Mouse (Mus musculus) forebrain, embryonic 14.5 days (tissue): Measurements from ENCODE around the gene Alox5ap. TPM values are rescaled to one million over a fixed set of nuclear protein-coding genes. Genes with fewer than 3 reads are reported as not detected.

Experiments
- ATAC-seq: fragments of 200-750 bp; cut with Nextera tagmentation; 2 replicates; pipeline ENCODE4 v1.8.0; 2017; ENCODE audit warnings: mild to moderate bottlenecking, moderate library complexity
- DNase-seq: peaks from one replicate; pipeline ENCODE4 v3.0.0-alpha.2; 2015; ENCODE audit warnings: low spot score
- H3K27ac ChIP-seq: fragments of 300-500 bp; sonication (generic); 2 replicates; pipeline ENCODE4 v1.5.1; 2014; ENCODE audit warnings: low read depth, mild to moderate bottlenecking, control low read depth, low read length, moderate library complexity
- H3K27me3 ChIP-seq: fragments of 300-500 bp; sonication (generic); replicated peaks from 2 replicates; pipeline ENCODE4 v1.6.1; 2014; ENCODE audit warnings: low read length, control low read depth, mixed read lengths; ENCODE audit not compliant: control insufficient read depth, insufficient read depth
- H3K36me3 ChIP-seq: fragments of 300-500 bp; sonication (generic); 2 replicates; pipeline ENCODE4 v1.6.1; 2014; ENCODE audit warnings: low read length, control low read depth; ENCODE audit not compliant: control insufficient read depth, insufficient read depth
- H3K4me1 ChIP-seq: fragments of 300-500 bp; sonication (generic); 2 replicates; pipeline ENCODE4 v1.6.1; 2014; ENCODE audit warnings: antibody characterized with exemption, low read length, control low read depth; ENCODE audit not compliant: control insufficient read depth, insufficient read depth
- H3K4me2 ChIP-seq: fragments of 300-500 bp; sonication (generic); 2 replicates; pipeline ENCODE4 v1.6.1; 2014; ENCODE audit warnings: mild to moderate bottlenecking, control low read depth, low read length
- H3K4me3 ChIP-seq: fragments of 300-500 bp; sonication (generic); 2 replicates; pipeline ENCODE4 v1.5.1; 2014; ENCODE audit warnings: low read depth, low read length, control low read depth
- H3K9ac ChIP-seq: fragments of 300-500 bp; sonication (generic); 2 replicates; pipeline ENCODE4 v1.6.1; 2014; ENCODE audit warnings: mild to moderate bottlenecking, low read length, control low read depth, moderate library complexity
- H3K9me3 ChIP-seq: fragments of 300-500 bp; sonication (generic); replicated peaks from 2 replicates; pipeline ENCODE4 v1.6.1; 2016; ENCODE audit warnings: low read length, control low read depth, mixed read lengths; ENCODE audit not compliant: control insufficient read depth
- WGBS: fragments of 180-500 bp; shearing (Covaris S2); extraction: QIAGEN DNeasy Blood & Tissue Kit; methylation state at CpG from one replicate; pipeline ENCODE4 v1.1.7; 2014; 5-methylcytosine and 5-hydroxymethylcytosine counted together
- polyA plus RNA-seq: library from polyadenylated mRNA; unstranded; fragments of >200 nt; fragmentation: Nextera tagmentation; extraction: Ambion mirVana; gene quantifications from 2 replicates; pipeline ENCODE4 v1.2.1, GENCODE M21; 2014

Gene Alox5ap
- polyA plus RNA-seq, 1 experiment from 2014 or later: 12.7 TPM

DNA sequence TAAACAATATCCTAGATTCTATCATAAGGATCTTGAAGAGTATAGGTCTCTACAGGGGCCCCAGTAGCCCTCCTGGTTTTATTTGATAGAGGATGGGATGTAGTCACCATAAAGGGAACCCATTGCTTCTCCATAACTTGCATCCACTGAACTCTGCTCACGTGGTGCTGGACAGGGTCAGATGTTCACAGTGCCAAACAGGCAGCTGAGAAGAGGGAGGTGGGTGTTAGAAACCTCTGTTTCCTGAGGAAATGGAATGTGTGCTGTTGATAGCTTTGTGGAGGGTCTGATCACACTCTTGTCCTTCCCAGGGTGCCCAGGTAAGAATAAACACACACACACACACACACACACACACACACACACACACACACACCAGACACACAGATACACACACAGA is 66.0 kb downstream of the Alox5ap start:
- Histone ChIP-seq H3K27me3 (no peaks in the 10 kb centered on the region), H3K9me3 (no peaks in the 10 kb centered on the region), H3K4me2 (no peak overlapping the region), H3K4me3 (no peak overlapping the region), H3K4me1 (peaks cover 6% of the 10 kb centered on the region; the same call in 1 of the 2 replicates), H3K9ac (no peak overlapping the region), H3K27ac (no peak overlapping the region), H3K36me3 (no peaks in the 10 kb centered on the region)
- WGBS: 65% methylated on average over 1 of the region's 1 CpGs
- DNase-seq: no peak
- no peak for ATAC-seq

DNA sequence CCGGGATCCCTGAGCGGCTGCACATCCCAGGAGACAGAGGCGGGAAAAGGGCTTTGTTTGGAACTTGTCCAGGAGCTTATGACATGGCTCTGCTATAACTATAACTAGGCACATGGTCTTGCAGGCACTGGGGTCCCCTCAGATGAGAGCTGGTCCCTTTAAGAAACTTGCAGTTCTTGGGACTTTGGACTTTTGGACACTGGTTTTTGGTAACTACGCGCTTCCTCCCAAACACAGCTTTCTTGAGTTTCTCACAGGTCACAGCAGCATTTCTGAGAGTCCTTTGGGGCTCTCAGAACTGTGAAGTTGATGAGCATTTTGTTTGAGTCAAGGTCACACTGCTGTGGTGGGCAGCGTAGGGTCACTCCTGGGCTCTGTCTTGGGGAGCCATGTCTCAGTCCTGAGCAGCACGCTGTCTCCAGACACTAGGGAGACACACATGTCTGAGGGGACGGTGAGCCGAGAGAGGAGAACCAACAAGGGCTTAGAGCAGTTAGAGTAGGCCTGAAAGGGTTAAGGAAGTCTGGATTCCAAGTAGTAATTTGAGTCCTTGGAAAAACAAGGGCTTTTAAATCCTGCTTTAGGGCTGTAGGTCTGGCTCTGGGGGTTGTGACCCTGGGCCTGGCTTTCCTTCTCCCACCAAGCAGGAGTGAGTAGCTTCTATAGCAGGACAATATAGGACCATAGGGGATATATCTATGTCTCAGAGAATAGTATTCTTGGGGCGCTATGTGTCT is 67.0 kb downstream of the Alox5ap start:
- no peak for ATAC-seq
- DNase-seq: no peak
- Histone ChIP-seq H3K36me3 (no peaks in the 10 kb centered on the region), H3K9ac (no peak overlapping the region), H3K27me3 (no peaks in the 10 kb centered on the region), H3K9me3 (no peaks in the 10 kb centered on the region), H3K27ac (no peak overlapping the region), H3K4me3 (no peak overlapping the region), H3K4me1 (peaks cover 6% of the 10 kb centered on the region; the same call in 1 of the 2 replicates), H3K4me2 (no peak overlapping the region)
- 69% methylated on average over 10 of the region's 10 CpGs for WGBS

DNA sequence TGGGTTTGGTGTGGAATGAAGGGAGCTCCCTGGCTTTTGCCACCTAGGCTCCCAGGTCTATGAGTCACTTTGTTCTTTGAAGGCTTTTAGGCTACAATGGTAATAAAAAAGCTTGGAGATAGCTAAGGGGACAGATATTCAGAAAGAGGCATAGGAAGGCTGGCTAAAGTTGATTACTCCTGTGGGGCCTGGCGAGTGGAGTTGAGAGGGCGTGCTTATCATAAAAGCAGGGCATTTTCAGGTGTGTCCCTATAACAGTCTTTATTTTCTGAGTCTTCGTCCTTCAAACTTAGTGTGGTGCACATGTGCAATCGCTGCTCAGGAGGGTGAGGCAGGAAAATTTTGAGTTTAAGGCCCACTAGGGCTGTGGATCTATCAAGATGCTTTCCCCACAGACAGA is 68.2 kb downstream of the Alox5ap start:
- Histone ChIP-seq H3K36me3 (no peaks in the 10 kb centered on the region), H3K4me3 (no peak overlapping the region), H3K9ac (no peak overlapping the region), H3K4me2 (no peak overlapping the region), H3K9me3 (no peaks in the 10 kb centered on the region), H3K27me3 (no peaks in the 10 kb centered on the region), H3K4me1 (peaks cover 6% of the 10 kb centered on the region; the same call in 1 of the 2 replicates), H3K27ac (no peak overlapping the region)
- 96% methylated on average over 4 of the region's 4 CpGs for WGBS
- no peak for ATAC-seq
- DNase-seq: no peak

DNA sequence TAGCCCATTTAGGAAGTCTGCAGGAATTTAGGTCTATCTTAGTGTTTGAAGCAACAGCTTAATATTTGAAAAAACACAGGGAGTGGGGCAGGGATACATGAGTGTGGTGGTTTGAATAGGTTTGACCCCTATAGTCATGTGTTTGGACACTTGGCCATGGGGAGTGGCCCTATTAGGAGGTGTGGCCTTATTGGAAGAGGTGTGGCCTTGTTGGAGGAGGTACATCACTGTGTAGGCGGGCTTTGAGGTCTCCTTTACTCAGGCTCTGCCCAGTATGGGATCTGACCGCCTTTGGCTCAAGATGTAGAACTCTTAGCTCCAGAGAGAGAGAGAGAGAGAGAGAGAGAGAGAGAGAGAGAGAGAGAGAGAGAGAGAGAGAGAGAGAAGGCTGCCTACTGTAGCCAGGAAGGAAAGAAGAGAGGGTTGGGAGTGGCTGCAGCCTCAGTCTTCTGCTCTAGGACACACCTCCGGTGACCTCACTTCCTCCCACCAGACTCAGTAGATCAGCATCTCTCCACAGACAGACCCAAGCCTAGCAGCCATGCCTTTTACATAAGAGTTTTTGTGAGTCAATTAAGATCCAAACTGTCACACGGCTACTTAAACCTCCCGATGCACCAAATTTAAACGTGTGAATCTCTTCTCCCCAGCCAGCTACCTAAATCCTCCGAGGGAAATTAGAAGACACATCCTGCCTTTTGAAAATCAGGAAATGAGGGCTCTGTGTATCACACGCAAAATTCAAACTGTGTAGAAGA is 69.6 kb downstream of the Alox5ap start:
- DNase-seq (no peak), ATAC-seq (no peak)
- Histone ChIP-seq H3K9me3 (no peaks in the 10 kb centered on the region), H3K4me1 (peaks cover 6% of the 10 kb centered on the region; the same call in 1 of the 2 replicates), H3K9ac (no peak overlapping the region), H3K27ac (no peak overlapping the region), H3K27me3 (no peaks in the 10 kb centered on the region), H3K4me2 (no peak overlapping the region), H3K36me3 (no peaks in the 10 kb centered on the region), H3K4me3 (no peak overlapping the region)
- WGBS: 89% methylated on average over 8 of the region's 8 CpGs

DNA sequence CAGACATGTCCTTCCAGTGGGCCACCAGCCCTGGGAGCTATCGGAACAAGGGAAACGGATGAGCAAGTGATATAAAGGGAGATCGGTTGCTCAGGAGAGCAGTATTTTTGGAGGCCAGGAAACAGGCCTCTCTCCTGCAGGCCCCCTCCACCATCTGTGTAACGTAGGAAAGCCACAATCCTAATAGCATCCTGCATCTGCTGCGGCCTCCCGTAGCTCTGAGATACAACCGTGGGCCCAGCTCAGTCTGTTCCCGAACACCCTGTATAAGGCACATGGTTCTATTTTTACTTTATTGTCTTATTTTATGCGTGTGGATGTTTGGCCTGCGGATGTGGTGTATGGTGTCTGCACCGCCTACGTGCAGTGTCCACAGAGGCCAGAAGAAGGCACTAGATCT is 70.4 kb downstream of the Alox5ap start:
- H3K36me3 ChIP-seq: no peaks in the 10 kb centered on the region
- no peaks in the 10 kb centered on the region for H3K27me3 ChIP-seq
- no peak overlapping the region for H3K27ac ChIP-seq
- H3K9ac ChIP-seq: no peak overlapping the region
- H3K4me2 ChIP-seq: no peak overlapping the region
- 91% methylated on average over 12 of the region's 12 CpGs for WGBS
- no peak overlapping the region for H3K4me3 ChIP-seq
- ATAC-seq: no peak
- H3K4me1 ChIP-seq: no peaks in the 10 kb centered on the region; the same call in 1 of the 2 replicates
- H3K9me3 ChIP-seq: no peaks in the 10 kb centered on the region
- DNase-seq: no peak

DNA sequence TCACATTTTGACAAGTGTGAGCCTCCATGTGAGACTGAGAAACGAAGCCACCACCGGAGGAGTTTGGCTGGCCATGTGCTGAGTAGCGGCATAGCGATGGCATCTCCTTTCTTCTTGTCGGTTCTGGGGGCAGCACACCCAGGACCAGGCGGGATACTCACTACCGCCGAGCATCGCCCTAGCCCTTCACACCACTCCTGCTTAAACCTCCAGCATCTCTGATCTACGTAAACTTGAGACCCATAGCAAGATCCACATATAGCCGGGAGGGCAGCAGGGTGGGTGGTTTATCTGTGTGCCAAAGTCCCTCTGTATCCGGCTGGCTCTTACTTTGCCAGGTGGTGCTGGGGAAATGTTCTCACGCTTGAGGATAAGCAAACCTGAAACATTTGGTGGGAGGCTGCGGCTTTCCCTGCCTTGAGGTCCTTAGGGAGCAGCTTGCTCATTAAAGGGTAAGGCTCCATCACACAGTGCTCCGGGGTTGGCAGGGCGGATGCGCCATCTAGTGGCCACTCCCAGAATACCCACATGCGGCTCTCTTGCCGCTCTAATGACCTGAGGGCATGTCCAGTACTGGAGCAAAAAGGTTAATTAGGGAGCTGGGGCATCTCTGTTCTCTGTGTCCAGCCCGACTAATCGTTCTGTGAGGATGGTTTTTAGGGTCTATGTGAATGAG is 71.1 kb downstream of the Alox5ap start:
- 44% methylated on average over 21 of the region's 21 CpGs for WGBS
- no peak overlapping the region for H3K4me2 ChIP-seq
- H3K27me3 ChIP-seq: no peaks in the 10 kb centered on the region
- no peak overlapping the region for H3K4me3 ChIP-seq
- H3K4me1 ChIP-seq: no peaks in the 10 kb centered on the region
- H3K9ac ChIP-seq: no peak overlapping the region
- H3K9me3 ChIP-seq: no peaks in the 10 kb centered on the region
- DNase-seq (peak; percentile 87), ATAC-seq (peak; percentile 90)
- H3K27ac ChIP-seq: no peak overlapping the region
- no peaks in the 10 kb centered on the region for H3K36me3 ChIP-seq

DNA sequence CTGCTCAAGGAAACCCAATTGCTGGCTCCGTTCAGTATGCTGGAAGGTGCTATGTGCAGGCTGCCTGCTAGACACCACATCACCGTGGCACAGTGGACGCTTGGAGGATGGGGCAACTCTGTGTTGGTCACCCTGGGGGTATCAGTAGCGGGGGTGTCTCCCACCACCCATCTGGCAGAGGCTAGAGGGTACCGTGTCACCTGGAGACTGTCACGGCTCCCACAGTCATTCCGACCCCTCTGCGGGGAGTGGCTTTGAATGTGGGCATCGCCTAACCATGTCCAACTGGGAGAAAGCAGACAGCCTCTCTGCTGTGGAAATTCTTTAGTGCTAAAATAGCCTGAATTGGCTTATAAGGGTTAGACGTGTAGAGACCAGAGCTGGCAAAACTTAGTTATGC is 72.6 kb downstream of the Alox5ap start:
- Histone ChIP-seq H3K4me3 (no peak overlapping the region), H3K9ac (no peak overlapping the region), H3K9me3 (no peaks in the 10 kb centered on the region), H3K4me2 (no peak overlapping the region), H3K27ac (no peak overlapping the region), H3K27me3 (no peaks in the 10 kb centered on the region), H3K4me1 (no peaks in the 10 kb centered on the region), H3K36me3 (no peaks in the 10 kb centered on the region)
- ATAC-seq (no peak), DNase-seq (no peak)
- 87% methylated on average over 10 of the region's 10 CpGs for WGBS
